Mouse (Mus musculus): ENCODE measurements around the gene D930007J09Rik. TPM values are rescaled to one million over a fixed set of nuclear protein-coding genes. Genes with fewer than 3 reads are reported as not detected.

D930007J09Rik gene
- polyA plus RNA-seq, 1 experiment: not detected

- H3K79me2 ChIP-seq (ENCODE audit: control insufficient read depth, insufficient read depth): no peaks in the 10 kb centered on the region
- H3K4me3 ChIP-seq: no peak overlapping the region
- H3K36me3 ChIP-seq (ENCODE audit: control insufficient read depth, insufficient read depth): no peaks in the 10 kb centered on the region
- H3K4me2 ChIP-seq (ENCODE audit: low read depth): no peak overlapping the region
- no peaks in the 10 kb centered on the region for H3K27me3 ChIP-seq (ENCODE audit: control insufficient read depth, insufficient read depth, insufficient read length)
- TF ChIP-seq CEBPB (IDR thresholded peaks at IDR 0.05; ENCODE audit: insufficient read depth, poor library complexity, severe bottlenecking) (no peak), USF1 (IDR thresholded peaks at IDR 0.05; ENCODE audit: low read depth) (no peak), E2F4 (IDR thresholded peaks at IDR 0.05; ENCODE audit: insufficient read depth) (no peak), TCF3 (IDR thresholded peaks at IDR 0.05; ENCODE audit: insufficient read length, low read depth) (no peak), MAX (IDR thresholded peaks at IDR 0.05; ENCODE audit: low read depth) (no peak), MYOD1 (IDR thresholded peaks at IDR 0.05; ENCODE audit: control insufficient read depth in 1 of 3, insufficient read length in 2 of 3, low read depth in 2 of 3) (no peak), POLR2AphosphoS2 (IDR thresholded peaks at IDR 0.05; ENCODE audit: insufficient read length, low read depth) (no peak), SRF (IDR thresholded peaks at IDR 0.05; ENCODE audit: control insufficient read depth, insufficient read length, low read depth) (no peak), MYOG (IDR thresholded peaks at IDR 0.05; ENCODE audit: control insufficient read depth in 1 of 3, insufficient read depth in 1 of 3, insufficient read length in 2 of 3, low read depth in 2 of 3) (no peak), POLR2A (IDR thresholded peaks at IDR 0.05; ENCODE audit: insufficient read length, low read depth) (no peak), TCF12 (IDR thresholded peaks at IDR 0.05; ENCODE audit: insufficient read depth, poor library complexity, severe bottlenecking) (no peak), REST (IDR thresholded peaks at IDR 0.05; ENCODE audit: insufficient read depth, insufficient read length) (no peak)
- no peak overlapping the region for H3ac ChIP-seq (ENCODE audit: control insufficient read depth, insufficient read length)
Observed at GRCm38 (mm10) chr13:32834513-32834912, 31.9 kb upstream of the D930007J09Rik start.

- Histone ChIP-seq H3ac (ENCODE audit: control insufficient read depth, insufficient read length) (no peak overlapping the region), H3K4me3 (no peak overlapping the region), H3K27me3 (ENCODE audit: control insufficient read depth, insufficient read depth, insufficient read length) (no peaks in the 10 kb centered on the region), H3K4me2 (ENCODE audit: low read depth) (no peak overlapping the region), H3K36me3 (ENCODE audit: control insufficient read depth, insufficient read depth) (no peaks in the 10 kb centered on the region), H3K79me2 (ENCODE audit: control insufficient read depth, insufficient read depth) (no peaks in the 10 kb centered on the region)
- no peak for TF ChIP-seq MYOD1 (IDR thresholded peaks at IDR 0.05; ENCODE audit: control insufficient read depth in 1 of 3, insufficient read length in 2 of 3, low read depth in 2 of 3)
Observed at GRCm38 (mm10) chr13:32833237-32833636, 30.6 kb upstream of the D930007J09Rik start.

DNA sequence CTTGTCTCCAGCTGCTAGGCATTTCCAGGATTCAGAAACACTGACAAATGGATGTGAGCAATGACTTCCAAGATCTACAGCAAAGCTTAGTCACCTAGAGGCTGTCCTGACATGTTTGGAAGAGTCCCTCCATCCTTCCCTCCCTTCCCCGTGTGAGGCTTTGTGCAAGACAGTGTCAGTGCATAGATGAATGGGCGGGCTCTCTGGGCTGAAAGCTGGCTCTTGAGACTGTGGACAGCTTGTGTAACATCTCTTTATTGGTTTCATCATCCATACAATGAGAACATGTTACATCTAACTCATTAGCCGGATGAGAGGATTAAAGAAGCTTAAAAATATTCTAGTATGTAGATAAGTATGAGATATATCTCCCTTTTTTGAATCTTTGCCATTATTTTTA is 30.1 kb upstream of the D930007J09Rik start:
- no peaks in the 10 kb centered on the region for H3K36me3 ChIP-seq (ENCODE audit: control insufficient read depth, insufficient read depth)
- H3K4me2 ChIP-seq (ENCODE audit: low read depth): no peak overlapping the region
- no peaks in the 10 kb centered on the region for H3K27me3 ChIP-seq (ENCODE audit: control insufficient read depth, insufficient read depth, insufficient read length)
- no peaks in the 10 kb centered on the region for H3K79me2 ChIP-seq (ENCODE audit: control insufficient read depth, insufficient read depth)
- no peak overlapping the region for H3ac ChIP-seq (ENCODE audit: control insufficient read depth, insufficient read length)
- no peak overlapping the region for H3K4me3 ChIP-seq
- TF ChIP-seq MAX (IDR thresholded peaks at IDR 0.05; ENCODE audit: low read depth) (no peak), POLR2AphosphoS2 (IDR thresholded peaks at IDR 0.05; ENCODE audit: insufficient read length, low read depth) (no peak), MYOD1 (IDR thresholded peaks at IDR 0.05; ENCODE audit: control insufficient read depth in 1 of 3, insufficient read length in 2 of 3, low read depth in 2 of 3) (no peak), MYOG (IDR thresholded peaks at IDR 0.05; ENCODE audit: control insufficient read depth in 1 of 3, insufficient read depth in 1 of 3, insufficient read length in 2 of 3, low read depth in 2 of 3) (no peak), USF1 (IDR thresholded peaks at IDR 0.05; ENCODE audit: low read depth) (no peak), TCF12 (IDR thresholded peaks at IDR 0.05; ENCODE audit: insufficient read depth, poor library complexity, severe bottlenecking) (no peak), REST (IDR thresholded peaks at IDR 0.05; ENCODE audit: insufficient read depth, insufficient read length) (no peak), CEBPB (IDR thresholded peaks at IDR 0.05; ENCODE audit: insufficient read depth, poor library complexity, severe bottlenecking) (no peak), E2F4 (IDR thresholded peaks at IDR 0.05; ENCODE audit: insufficient read depth) (no peak), SRF (IDR thresholded peaks at IDR 0.05; ENCODE audit: control insufficient read depth, insufficient read length, low read depth) (no peak), TCF3 (IDR thresholded peaks at IDR 0.05; ENCODE audit: insufficient read length, low read depth) (no peak), POLR2A (IDR thresholded peaks at IDR 0.05; ENCODE audit: insufficient read length, low read depth) (no peak)

GRCm38 (mm10) chr13:32831505-32832273 is 29.0 kb upstream of the D930007J09Rik start:
- no peak for TF ChIP-seq MYOD1 (IDR thresholded peaks at IDR 0.05; ENCODE audit: control insufficient read depth in 1 of 3, insufficient read length in 2 of 3, low read depth in 2 of 3)
- TF ChIP-seq POLR2A (IDR thresholded peaks at IDR 0.05; ENCODE audit: insufficient read length, low read depth): no peak
- no peak for TF ChIP-seq TCF12 (IDR thresholded peaks at IDR 0.05; ENCODE audit: insufficient read depth, poor library complexity, severe bottlenecking)
- TF ChIP-seq POLR2AphosphoS2 (IDR thresholded peaks at IDR 0.05; ENCODE audit: insufficient read length, low read depth): no peak
- TF ChIP-seq CEBPB (IDR thresholded peaks at IDR 0.05; ENCODE audit: insufficient read depth, poor library complexity, severe bottlenecking): no peak
- TF ChIP-seq MYOG (IDR thresholded peaks at IDR 0.05; ENCODE audit: control insufficient read depth in 1 of 3, insufficient read depth in 1 of 3, insufficient read length in 2 of 3, low read depth in 2 of 3): no peak
- no peak for TF ChIP-seq USF1 (IDR thresholded peaks at IDR 0.05; ENCODE audit: low read depth)
- no peak for TF ChIP-seq MAX (IDR thresholded peaks at IDR 0.05; ENCODE audit: low read depth)
- no peak for TF ChIP-seq TCF3 (IDR thresholded peaks at IDR 0.05; ENCODE audit: insufficient read length, low read depth)
- TF ChIP-seq SRF (IDR thresholded peaks at IDR 0.05; ENCODE audit: control insufficient read depth, insufficient read length, low read depth): no peak
- TF ChIP-seq REST (IDR thresholded peaks at IDR 0.05; ENCODE audit: insufficient read depth, insufficient read length): no peak
- no peak for TF ChIP-seq E2F4 (IDR thresholded peaks at IDR 0.05; ENCODE audit: insufficient read depth)
- Histone ChIP-seq H3K4me3 (no peak overlapping the region), H3K79me2 (ENCODE audit: control insufficient read depth, insufficient read depth) (no peaks in the 10 kb centered on the region), H3K36me3 (ENCODE audit: control insufficient read depth, insufficient read depth) (no peaks in the 10 kb centered on the region), H3ac (ENCODE audit: control insufficient read depth, insufficient read length) (no peak overlapping the region), H3K4me2 (ENCODE audit: low read depth) (no peak overlapping the region), H3K27me3 (ENCODE audit: control insufficient read depth, insufficient read depth, insufficient read length) (no peaks in the 10 kb centered on the region)

Measured in myocyte (in vitro differentiated cells).